Mouse (Mus musculus) erythroblast, embryonic 14.5 days (primary cell): Measurements from ENCODE around the gene Agfg2.

ENCODE experiments used
- GATA1 ChIP-seq: IDR thresholded peaks from 2 replicates; pipeline ENCODE4 v1.6.1; 2012; ENCODE audit warnings: low read length, inconsistent platforms, mixed read lengths
- TAL1 ChIP-seq: IDR thresholded peaks from 3 replicates; pipeline ENCODE4 v1.6.1; 2012; ENCODE audit warnings: low read length, inconsistent platforms, mixed read lengths

- TF ChIP-seq GATA1 (no peak), TAL1 (no peak)
Observed at GRCm38 (mm10) chr5:137671443-137672240, 12.9 kb downstream of the Agfg2 start.
